Mouse (Mus musculus): ENCODE data around the gene Mtch1. TPM values are rescaled to one million over a fixed set of nuclear protein-coding genes. Genes with fewer than 3 reads are reported as not detected.

Gene Mtch1
- polyA plus RNA-seq, 1 experiment from 2014 or later, result 59.4 TPM

- H3K36me3 ChIP-seq (replicated peaks), result peaks cover 24% of the 10 kb centered on the region
- peaks cover 27% of the 10 kb centered on the region for H3K4me1 ChIP-seq (replicated peaks)
- H3K4me3 ChIP-seq (replicated peaks), result no peak overlapping the region
- ATAC-seq (ENCODE audit: insufficient read depth), result no peak
- 21% methylated on average over 15 of the region's 15 CpGs for WGBS (ENCODE audit: insufficient replicate concordance)
- no peak overlapping the region for H3K27ac ChIP-seq (replicated peaks)
- no peak overlapping the region for H3K9ac ChIP-seq
- peak overlapping the region; percentile 30 for H3K4me2 ChIP-seq
- peaks cover 5% of the 10 kb centered on the region; the same call in 1 of the 2 replicates for H3K27me3 ChIP-seq
- no peaks in the 10 kb centered on the region for H3K9me3 ChIP-seq (replicated peaks)
Observed at GRCm38 (mm10) chr17:29305058-29305806, 42.5 kb downstream of the Mtch1 start.

DNA sequence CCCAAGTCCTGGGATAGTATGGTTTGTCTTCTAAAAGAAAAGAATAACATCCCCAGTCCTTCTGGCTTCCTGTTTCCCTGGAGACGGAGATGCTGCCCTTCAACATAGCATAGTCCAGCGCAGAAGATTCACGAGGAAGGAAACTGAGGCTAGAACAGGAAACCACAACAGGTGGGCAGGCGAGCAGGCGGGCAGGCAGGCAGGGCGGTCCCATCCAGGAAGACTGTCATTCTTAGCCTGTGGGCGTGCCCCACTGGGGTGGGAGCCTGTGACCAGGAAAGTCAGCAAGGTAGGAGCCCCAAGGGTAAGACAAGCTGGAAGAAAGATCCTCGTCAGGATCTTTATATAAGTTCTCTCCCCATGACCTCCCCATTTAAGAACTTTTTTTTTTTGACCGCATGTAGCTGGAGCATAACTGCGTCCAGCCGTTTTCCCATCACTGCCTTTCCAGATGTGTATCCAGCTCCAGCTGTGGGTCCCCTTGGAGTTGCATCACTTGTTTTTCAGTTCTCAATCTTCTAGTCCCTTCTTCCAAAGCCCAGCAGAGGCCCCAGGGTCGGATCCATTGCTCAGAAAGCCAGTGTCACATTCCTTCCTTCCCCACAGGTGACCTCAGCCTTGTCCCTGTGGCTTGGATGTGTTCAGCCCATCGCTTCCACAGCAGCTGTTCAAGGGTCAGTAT lies 43.2 kb downstream of the Mtch1 start:
- Histone ChIP-seq H3K4me1 (replicated peaks) (peaks cover 27% of the 10 kb centered on the region), H3K27me3 (peaks cover 5% of the 10 kb centered on the region; the same call in 1 of the 2 replicates), H3K9ac (no peak overlapping the region), H3K9me3 (replicated peaks) (no peaks in the 10 kb centered on the region), H3K36me3 (replicated peaks) (peaks cover 31% of the 10 kb centered on the region), H3K27ac (replicated peaks) (no peak overlapping the region), H3K4me3 (replicated peaks) (no peak overlapping the region), H3K4me2 (peak overlapping the region; percentile 30)
- 16% methylated on average over 13 of the region's 13 CpGs for WGBS (ENCODE audit: insufficient replicate concordance)
- ATAC-seq (ENCODE audit: insufficient read depth), result no peak

- WGBS (ENCODE audit: insufficient replicate concordance), result 52% methylated on average over 3 of the region's 3 CpGs
- Histone ChIP-seq H3K4me1 (replicated peaks) (peaks cover 27% of the 10 kb centered on the region), H3K4me2 (no peak overlapping the region), H3K27me3 (peaks cover 5% of the 10 kb centered on the region; the same call in 1 of the 2 replicates), H3K27ac (replicated peaks) (no peak overlapping the region), H3K9ac (no peak overlapping the region), H3K4me3 (replicated peaks) (no peak overlapping the region), H3K36me3 (replicated peaks) (peaks cover 36% of the 10 kb centered on the region), H3K9me3 (replicated peaks) (no peaks in the 10 kb centered on the region)
- no peak for ATAC-seq (ENCODE audit: insufficient read depth)
Observed at GRCm38 (mm10) chr17:29303856-29304255, 43.9 kb downstream of the Mtch1 start.

GRCm38 (mm10) chr17:29303087-29303486 lies 44.6 kb downstream of the Mtch1 start:
- peaks cover 43% of the 10 kb centered on the region for H3K36me3 ChIP-seq (replicated peaks)
- H3K4me3 ChIP-seq (replicated peaks), result no peak overlapping the region
- ATAC-seq (ENCODE audit: insufficient read depth), result no peak
- peaks cover 5% of the 10 kb centered on the region; the same call in 1 of the 2 replicates for H3K27me3 ChIP-seq
- H3K9me3 ChIP-seq (replicated peaks), result no peaks in the 10 kb centered on the region
- H3K9ac ChIP-seq, result no peak overlapping the region
- H3K27ac ChIP-seq (replicated peaks), result no peak overlapping the region
- H3K4me1 ChIP-seq (replicated peaks), result peaks cover 27% of the 10 kb centered on the region
- H3K4me2 ChIP-seq, result no peak overlapping the region
- WGBS (ENCODE audit: insufficient replicate concordance), result 47% methylated on average over 3 of the region's 3 CpGs

GRCm38 (mm10) chr17:29302149-29302548 lies 45.6 kb downstream of the Mtch1 start:
- 52% methylated on average over 5 of the region's 5 CpGs for WGBS (ENCODE audit: insufficient replicate concordance)
- Histone ChIP-seq H3K9ac (no peak overlapping the region), H3K27me3 (peaks cover 5% of the 10 kb centered on the region; the same call in 1 of the 2 replicates), H3K27ac (replicated peaks) (no peak overlapping the region), H3K4me1 (replicated peaks) (peaks cover 33% of the 10 kb centered on the region), H3K9me3 (replicated peaks) (no peaks in the 10 kb centered on the region), H3K4me3 (replicated peaks) (no peak overlapping the region), H3K36me3 (replicated peaks) (peaks cover 43% of the 10 kb centered on the region), H3K4me2 (no peak overlapping the region)
- no peak for ATAC-seq (ENCODE audit: insufficient read depth)

DNA sequence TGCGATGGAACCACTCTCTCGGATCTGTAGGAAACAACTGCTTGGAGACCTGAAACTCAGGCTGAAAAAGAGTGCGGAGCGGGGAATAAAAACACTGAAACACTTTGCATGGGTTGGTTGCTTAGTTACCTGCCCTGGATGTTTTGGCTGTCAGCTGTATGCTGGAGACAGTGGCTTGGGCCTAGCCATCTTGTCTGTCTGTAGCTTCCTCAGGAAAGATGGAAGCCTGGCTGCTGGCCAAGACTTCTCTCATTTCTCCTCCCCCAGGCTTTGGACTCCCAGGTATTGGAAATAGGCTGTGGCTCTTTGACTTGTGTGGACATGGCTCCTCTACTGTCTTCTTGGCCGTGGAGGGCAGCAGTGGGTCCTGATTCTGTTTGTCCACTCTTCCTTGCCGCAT lies 46.3 kb downstream of the Mtch1 start:
- no peak overlapping the region for H3K27ac ChIP-seq (replicated peaks)
- WGBS (ENCODE audit: insufficient replicate concordance), result 90% methylated on average over 6 of the region's 6 CpGs
- no peak overlapping the region for H3K4me3 ChIP-seq (replicated peaks)

GRCm38 (mm10) chr17:29300926-29301325 lies 46.8 kb downstream of the Mtch1 start:
- ATAC-seq (ENCODE audit: insufficient read depth), result no peak
- Histone ChIP-seq H3K4me1 (replicated peaks) (peaks cover 34% of the 10 kb centered on the region), H3K9ac (no peak overlapping the region), H3K27ac (replicated peaks) (no peak overlapping the region), H3K36me3 (replicated peaks) (peaks cover 43% of the 10 kb centered on the region), H3K4me2 (no peak overlapping the region), H3K9me3 (replicated peaks) (no peaks in the 10 kb centered on the region), H3K4me3 (replicated peaks) (no peak overlapping the region), H3K27me3 (peaks cover 5% of the 10 kb centered on the region; the same call in 1 of the 2 replicates)
- WGBS (ENCODE audit: insufficient replicate concordance), result 79% methylated on average over 7 of the region's 7 CpGs

More for the DNA sequence above, 46.3 kb downstream of the Mtch1 start:
- H3K27me3 ChIP-seq, result peaks cover 5% of the 10 kb centered on the region; the same call in 1 of the 2 replicates
- peaks cover 34% of the 10 kb centered on the region for H3K4me1 ChIP-seq (replicated peaks)
- no peak overlapping the region for H3K4me2 ChIP-seq
- peaks cover 43% of the 10 kb centered on the region for H3K36me3 ChIP-seq (replicated peaks)
- H3K9ac ChIP-seq, result no peak overlapping the region
- no peak for ATAC-seq (ENCODE audit: insufficient read depth)
- H3K9me3 ChIP-seq (replicated peaks), result no peaks in the 10 kb centered on the region

DNA sequence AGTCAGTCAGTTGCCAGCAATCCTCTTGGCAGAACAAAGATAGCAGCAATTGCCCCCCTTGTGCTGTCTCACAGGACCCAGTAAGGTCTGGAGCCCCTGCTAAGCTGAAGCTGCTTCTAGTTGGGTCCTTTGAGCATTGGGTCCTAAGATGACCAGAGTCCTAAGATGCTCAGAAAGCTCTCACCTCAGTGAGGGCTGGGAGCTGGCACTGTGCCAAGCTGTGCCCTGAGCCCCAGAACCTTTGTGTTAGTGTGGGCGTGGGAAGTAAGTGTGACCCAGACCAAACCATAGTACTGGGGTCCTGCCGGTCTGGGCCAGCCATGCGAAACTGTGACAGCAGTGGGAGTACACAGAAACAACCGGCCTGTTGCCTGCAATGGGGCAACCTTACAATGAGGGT lies 48.5 kb downstream of the Mtch1 start:
- ATAC-seq (ENCODE audit: insufficient read depth), result no peak
- Histone ChIP-seq H3K27ac (replicated peaks) (no peak overlapping the region), H3K4me1 (replicated peaks) (peaks cover 24% of the 10 kb centered on the region; the same call in 1 of the 2 replicates), H3K9me3 (replicated peaks) (no peaks in the 10 kb centered on the region), H3K36me3 (replicated peaks) (peaks cover 54% of the 10 kb centered on the region), H3K4me2 (no peak overlapping the region), H3K4me3 (replicated peaks) (no peak overlapping the region), H3K27me3 (no peaks in the 10 kb centered on the region), H3K9ac (no peak overlapping the region)
- 79% methylated on average over 4 of the region's 4 CpGs for WGBS (ENCODE audit: insufficient replicate concordance)

GRCm38 (mm10) chr17:29297813-29298212 lies 49.9 kb downstream of the Mtch1 start:
- WGBS (ENCODE audit: insufficient replicate concordance), result 63% methylated on average over 6 of the region's 6 CpGs
- Histone ChIP-seq H3K27me3 (no peaks in the 10 kb centered on the region), H3K4me3 (replicated peaks) (no peak overlapping the region), H3K4me1 (replicated peaks) (peaks cover 17% of the 10 kb centered on the region; the same call in 1 of the 2 replicates), H3K36me3 (replicated peaks) (peaks cover 59% of the 10 kb centered on the region), H3K9ac (no peak overlapping the region), H3K27ac (replicated peaks) (no peak overlapping the region), H3K9me3 (replicated peaks) (no peaks in the 10 kb centered on the region), H3K4me2 (no peak overlapping the region)
- no peak for ATAC-seq (ENCODE audit: insufficient read depth)

- Histone ChIP-seq H3K4me2 (no peak overlapping the region), H3K9ac (no peak overlapping the region), H3K27ac (replicated peaks) (no peak overlapping the region), H3K4me1 (replicated peaks) (peaks cover 17% of the 10 kb centered on the region; the same call in 1 of the 2 replicates), H3K27me3 (no peaks in the 10 kb centered on the region), H3K36me3 (replicated peaks) (peaks cover 54% of the 10 kb centered on the region), H3K9me3 (replicated peaks) (no peaks in the 10 kb centered on the region), H3K4me3 (replicated peaks) (no peak overlapping the region)
- ATAC-seq (ENCODE audit: insufficient read depth), result no peak
- WGBS (ENCODE audit: insufficient replicate concordance), result 76% methylated on average over 10 of the region's 10 CpGs
Observed at GRCm38 (mm10) chr17:29297321-29297720, 50.4 kb downstream of the Mtch1 start.

GRCm38 (mm10) chr17:29295835-29296234 lies 51.9 kb downstream of the Mtch1 start:
- 69% methylated on average over 5 of the region's 5 CpGs for WGBS (ENCODE audit: insufficient replicate concordance)
- H3K27ac ChIP-seq (replicated peaks), result peak overlapping the region; percentile 34
- H3K9me3 ChIP-seq (replicated peaks), result no peaks in the 10 kb centered on the region
- peaks cover 17% of the 10 kb centered on the region; the same call in 1 of the 2 replicates for H3K4me1 ChIP-seq (replicated peaks)
- no peak overlapping the region for H3K4me3 ChIP-seq (replicated peaks)
- H3K36me3 ChIP-seq (replicated peaks), result peaks cover 44% of the 10 kb centered on the region
- peak; percentile 57 for ATAC-seq (ENCODE audit: insufficient read depth)
- H3K4me2 ChIP-seq, result no peak overlapping the region
- no peaks in the 10 kb centered on the region for H3K27me3 ChIP-seq
- no peak overlapping the region for H3K9ac ChIP-seq

Measured in liver, embryonic 15.5 days (tissue).